Mouse (Mus musculus): ENCODE measurements around the gene Gsk3b. TPM values are rescaled to one million over a fixed set of nuclear protein-coding genes. Genes with fewer than 3 reads are reported as not detected.
A peak's percentile ranks its signal among the peaks of the same experiment; 100 is the strongest.
"Not testable (repeated sequence)": the region's sequence is repeated elsewhere in the genome, so short reads cannot be mapped to it uniquely, and the experiment has no call there.

The Gsk3b gene
- total RNA-seq, 1 experiment from 2014 or later = 50.9 TPM

DNA sequence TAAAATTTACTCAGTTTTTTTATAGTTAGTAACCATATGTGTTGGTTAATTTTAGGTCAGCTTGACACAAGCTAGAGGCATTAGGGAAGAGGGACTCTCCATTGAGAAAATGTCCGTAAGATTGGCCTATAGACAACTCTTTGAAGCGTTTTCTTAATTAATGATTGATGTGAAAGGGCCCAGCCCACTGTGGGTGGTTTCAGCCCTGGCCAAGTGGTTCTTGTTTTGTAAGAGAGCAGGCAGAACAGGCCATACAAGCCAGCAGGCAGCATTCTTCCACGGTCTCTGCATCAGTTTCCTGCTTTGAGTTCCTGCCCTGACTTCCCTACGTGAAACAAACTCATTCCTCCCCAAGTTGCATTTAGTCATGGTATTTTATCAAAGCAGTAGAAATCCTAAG lies 90.3 kb downstream of the Gsk3b start:
- ATAC-seq (replicated peaks; ENCODE audit: low read depth, poor library complexity, severe bottlenecking) = no peak

DNA sequence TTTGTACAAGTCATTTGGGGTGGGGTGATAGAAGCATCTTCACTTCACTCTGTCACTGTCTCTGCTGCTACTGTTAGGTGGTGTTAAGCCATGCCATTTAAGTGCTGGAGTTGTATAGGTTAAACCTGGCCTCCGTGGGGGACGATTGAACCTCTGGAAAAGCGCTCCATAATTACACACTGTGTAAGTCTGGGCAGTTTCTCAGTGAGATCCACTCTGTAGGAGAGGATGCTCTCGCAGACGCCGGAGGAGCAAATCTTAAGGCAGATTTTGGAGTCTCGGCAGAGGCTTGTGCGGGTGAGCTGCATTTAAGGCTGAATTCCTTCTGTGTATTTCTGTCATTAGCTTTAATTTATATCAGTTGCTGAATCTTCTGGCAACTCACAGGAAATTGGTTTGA lies 92.6 kb downstream of the Gsk3b start:
- ATAC-seq (replicated peaks; ENCODE audit: low read depth, poor library complexity, severe bottlenecking) = no peak

DNA sequence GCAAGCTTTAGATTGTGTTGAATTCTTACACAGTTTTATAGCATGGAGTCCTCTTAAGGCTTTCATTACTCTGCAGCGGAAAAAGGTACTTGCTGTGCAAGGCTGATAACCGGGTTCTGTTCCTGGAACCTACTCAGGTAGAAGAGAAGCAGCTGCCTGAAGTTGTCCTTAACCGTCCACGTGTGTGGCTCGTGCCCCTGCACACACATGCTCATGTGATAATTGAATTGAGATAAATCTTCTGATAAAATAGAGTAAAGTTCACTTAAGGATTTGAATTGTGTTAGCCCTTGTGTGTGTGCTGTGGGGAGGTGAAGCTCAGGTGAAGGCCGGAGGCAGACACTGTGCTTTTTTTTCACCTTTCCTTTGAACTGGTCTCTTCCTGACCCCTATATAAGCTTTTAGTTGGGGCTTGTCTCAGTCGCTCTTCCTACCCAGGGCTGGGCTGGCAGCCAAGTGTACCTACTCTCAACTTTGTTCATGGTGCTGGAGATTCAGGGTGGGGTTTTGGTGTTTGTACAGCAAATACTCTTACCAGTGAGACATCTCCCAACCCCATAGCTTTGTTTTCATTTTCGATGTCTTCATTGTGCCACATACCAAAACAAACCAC lies 96.0 kb downstream of the Gsk3b start:
- no peak for ATAC-seq (replicated peaks; ENCODE audit: low read depth, poor library complexity, severe bottlenecking)

DNA sequence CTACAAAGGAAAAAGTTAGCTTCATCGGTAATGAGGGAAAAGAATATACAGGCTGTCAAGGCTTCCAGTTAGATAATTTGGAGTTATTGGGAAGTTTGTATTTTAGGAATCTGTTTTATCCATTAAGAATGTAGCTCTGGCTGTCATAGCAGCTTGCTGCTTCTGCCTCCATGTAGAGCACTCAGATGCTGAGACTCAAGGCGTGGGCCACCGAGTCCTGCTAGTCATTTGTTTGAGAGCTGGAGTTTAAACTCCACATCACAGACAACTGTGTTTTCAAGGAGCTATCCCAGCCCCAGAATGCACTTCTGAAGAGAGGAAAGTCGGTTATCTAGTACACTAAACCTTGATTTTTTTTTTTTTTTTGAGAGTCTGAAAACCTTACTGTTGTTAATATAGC lies 101.2 kb downstream of the Gsk3b start:
- ATAC-seq (replicated peaks; ENCODE audit: low read depth, poor library complexity, severe bottlenecking) = no peak

DNA sequence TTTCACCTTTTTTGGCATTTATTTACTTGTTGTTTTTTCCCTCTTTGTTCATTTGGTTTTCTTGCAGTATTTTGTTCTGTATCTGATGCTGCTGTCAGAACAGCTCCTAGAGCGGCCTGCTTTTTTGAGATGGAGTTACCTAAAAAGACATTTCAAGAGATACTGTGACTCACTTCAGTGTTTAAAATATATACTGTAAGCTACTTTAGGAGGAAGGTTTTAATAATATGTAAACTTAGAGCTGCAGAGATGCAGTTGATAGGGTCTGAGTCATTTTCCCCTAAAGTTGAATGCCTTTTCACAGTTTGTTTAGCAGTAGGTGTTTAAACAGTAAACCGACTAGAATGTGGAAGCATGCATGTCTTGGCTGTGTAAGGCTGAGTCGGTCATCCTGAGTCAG lies 101.7 kb downstream of the Gsk3b start:
- ATAC-seq (replicated peaks; ENCODE audit: low read depth, poor library complexity, severe bottlenecking) = no peak

DNA sequence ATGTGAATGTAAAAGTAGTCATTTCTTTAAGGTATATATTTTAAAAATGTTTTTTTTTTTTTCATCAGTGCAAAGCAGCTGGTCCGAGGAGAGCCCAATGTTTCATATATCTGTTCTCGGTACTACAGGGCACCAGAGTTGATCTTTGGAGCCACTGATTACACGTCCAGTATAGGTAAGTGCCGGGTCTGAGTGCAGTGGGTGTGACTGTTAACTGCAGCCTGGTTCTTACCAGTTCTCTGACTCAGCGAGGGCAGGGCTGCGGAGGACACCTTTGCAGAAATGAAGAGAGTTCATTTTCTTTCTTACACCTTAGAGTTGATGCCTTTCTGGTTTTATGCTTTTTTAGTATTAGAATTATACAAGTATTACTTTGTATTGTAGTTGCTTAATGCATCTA lies 102.7 kb downstream of the Gsk3b start:
- ATAC-seq (replicated peaks; ENCODE audit: low read depth, poor library complexity, severe bottlenecking) = no peak

DNA sequence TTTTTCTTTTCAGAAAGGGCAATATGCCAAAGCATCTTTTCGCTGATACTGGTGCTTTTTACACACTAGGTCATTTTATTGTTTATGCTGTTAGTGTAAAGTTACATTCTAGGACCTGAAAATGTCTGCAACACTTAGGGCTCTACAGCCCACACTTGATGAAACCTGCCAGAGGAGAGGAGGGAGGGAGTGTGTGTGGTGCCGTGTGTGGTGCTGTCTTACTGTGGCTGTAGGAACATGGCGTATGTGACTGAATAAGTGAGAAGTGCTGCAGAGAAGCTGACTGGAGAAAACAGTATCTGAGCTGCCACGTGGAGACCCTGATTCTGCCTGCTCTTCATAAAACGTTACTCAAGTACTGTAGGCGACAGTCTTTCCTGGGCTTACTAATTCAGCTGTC lies 103.8 kb downstream of the Gsk3b start:
- ATAC-seq (replicated peaks; ENCODE audit: low read depth, poor library complexity, severe bottlenecking) = no peak

DNA sequence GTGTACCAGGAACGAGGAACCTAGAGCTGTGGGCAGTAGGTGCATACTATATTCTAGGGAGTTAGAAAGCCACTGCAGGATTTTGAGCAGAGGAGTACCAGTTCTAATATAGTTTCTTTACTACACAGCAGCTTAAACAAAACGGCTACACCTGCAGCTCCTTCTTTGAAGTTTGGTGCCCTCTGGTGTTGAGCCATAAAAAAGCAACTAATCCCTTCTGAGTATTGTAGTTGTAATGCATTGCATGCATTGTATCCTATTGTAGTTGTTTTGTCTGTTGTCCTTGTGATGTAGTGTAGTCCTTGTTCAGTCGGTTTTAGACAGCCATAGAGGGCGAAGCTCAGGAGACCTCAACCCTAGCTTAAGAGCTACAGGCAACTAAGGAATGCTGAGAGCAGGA lies 108.5 kb downstream of the Gsk3b start:
- ATAC-seq (replicated peaks; ENCODE audit: low read depth, poor library complexity, severe bottlenecking) = peak; percentile 85

DNA sequence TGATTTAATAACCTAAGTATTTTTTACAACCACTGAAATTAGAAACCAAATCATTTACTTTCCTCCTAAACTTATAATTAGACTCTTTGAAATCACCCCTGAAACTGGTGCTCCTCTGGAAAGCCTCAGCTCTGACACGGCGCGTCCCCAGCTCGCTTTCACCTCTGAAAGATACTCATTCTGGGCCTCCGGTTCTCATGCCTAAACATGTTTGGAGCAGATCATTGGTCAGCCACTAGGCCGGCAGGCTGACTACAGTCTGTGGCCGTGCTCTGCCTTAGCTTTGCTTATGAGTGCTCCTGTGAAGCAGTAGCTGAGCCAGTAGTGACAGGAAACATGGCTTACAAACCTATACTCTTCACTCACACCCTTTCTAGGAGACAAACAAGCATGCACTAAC lies 116.5 kb downstream of the Gsk3b start:
- no peak for ATAC-seq (replicated peaks; ENCODE audit: low read depth, poor library complexity, severe bottlenecking)

DNA sequence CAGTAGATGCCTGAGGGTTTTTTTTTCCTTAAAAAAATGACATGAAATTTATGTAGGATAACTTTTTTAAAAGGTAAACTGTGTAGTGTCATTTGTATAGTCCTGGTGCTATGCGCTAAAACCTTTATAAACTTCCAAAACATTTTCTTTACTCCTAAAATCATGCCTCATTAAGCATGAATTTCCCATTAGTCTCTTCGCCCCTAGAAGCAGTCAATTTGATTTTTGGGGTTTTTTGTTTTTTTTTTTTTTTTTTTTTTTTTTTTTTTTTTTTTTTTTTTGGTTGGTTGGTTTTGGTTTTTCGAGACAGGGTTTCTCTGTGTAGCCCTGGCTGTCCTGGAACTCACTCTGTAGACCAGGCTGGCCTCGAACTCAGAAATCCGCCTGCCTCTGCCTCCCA lies 133.7 kb downstream of the Gsk3b start:
- not testable (repeated sequence) for ATAC-seq (replicated peaks; ENCODE audit: low read depth, poor library complexity, severe bottlenecking)

DNA sequence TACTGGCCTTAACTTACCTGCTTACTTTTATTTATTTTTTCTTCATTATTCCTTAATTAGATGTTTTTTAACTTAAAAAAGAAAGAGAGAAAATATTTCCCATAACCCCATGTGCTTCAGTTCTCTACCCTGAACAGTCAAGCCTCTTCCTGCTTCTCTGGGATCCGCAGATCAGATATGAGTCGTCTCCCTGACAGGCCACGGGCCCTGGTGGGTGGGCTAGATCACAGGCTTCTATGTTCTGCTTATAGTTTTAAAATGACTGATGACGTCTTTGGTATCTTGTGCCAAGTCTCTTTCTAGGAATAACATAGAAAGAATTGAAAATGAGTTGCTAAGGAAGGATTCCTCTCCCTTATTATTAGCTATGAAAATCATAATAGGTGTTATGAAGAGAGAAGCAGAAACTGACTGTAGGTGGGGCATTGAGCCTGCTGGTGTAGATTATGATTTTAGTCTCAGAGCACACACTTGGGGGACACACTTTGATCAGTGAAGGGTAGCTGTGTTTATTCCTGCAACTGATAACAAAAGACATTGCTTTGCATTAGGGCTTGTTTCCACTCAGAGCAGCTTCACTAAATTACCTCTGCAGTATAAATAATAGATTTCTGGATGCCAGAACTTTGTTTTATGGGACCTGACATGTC lies 148.3 kb downstream of the Gsk3b start:
- ATAC-seq (replicated peaks; ENCODE audit: low read depth, poor library complexity, severe bottlenecking) = no peak

DNA sequence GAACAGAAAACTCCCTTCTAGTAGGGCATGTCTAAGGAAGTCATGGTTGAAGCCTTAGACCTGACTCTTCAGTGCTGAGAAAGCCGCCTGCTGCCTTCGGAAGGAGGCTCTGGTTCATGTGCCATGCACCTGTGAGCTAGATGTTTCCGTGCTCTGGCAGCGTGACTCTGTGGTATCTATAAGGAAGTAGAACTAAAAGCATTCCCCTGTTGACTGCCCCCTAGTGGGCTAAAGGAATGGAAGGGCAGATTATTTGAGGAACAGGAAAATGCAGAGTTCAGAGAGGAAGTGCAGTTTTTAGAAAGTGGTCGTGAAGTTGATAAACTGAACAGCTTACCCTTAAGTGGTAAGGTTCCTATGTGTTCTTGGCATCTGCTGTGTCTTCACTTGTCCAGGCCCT lies 150.9 kb downstream of the Gsk3b start:
- ATAC-seq (replicated peaks; ENCODE audit: low read depth, poor library complexity, severe bottlenecking) = peak; percentile 94

DNA sequence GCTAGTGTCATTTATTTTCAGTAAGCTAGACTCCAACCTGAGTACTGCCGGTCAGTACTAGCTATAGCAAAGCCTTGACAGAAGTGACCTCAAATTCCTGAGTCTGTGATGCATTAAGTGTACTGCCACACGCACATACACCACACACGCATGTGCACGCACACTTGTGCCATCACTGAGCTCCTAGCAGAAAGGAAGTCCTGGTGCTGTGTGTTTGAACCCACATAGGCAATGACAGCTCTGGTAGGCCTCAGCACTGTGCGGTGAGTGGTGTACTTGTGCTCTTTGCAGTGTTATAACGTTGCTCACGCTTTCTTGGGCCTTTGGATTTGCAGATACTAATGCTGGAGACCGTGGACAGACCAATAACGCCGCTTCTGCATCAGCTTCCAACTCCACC lies 151.4 kb downstream of the Gsk3b start:
- ATAC-seq (replicated peaks; ENCODE audit: low read depth, poor library complexity, severe bottlenecking) = no peak

DNA sequence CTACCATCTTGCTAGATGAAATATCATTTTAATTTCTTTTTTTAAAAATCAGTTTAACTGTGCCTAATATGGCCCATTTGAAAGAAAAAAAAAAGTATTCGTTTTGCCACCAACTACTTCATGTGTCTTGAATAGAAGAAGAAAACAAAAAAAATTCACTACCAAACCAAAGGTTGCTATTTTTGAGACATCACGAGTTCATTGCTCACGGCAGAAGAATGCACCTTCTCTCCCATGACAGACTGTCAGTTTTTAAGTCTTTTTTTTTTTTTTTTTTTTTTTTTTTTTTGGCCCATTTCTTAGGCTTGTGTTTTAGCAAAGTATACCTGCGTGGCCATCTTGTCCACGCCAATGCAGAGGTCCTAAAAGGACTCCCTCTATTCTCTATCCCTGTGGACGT lies 155.3 kb downstream of the Gsk3b start:
- no peak for ATAC-seq (replicated peaks; ENCODE audit: low read depth, poor library complexity, severe bottlenecking)

DNA sequence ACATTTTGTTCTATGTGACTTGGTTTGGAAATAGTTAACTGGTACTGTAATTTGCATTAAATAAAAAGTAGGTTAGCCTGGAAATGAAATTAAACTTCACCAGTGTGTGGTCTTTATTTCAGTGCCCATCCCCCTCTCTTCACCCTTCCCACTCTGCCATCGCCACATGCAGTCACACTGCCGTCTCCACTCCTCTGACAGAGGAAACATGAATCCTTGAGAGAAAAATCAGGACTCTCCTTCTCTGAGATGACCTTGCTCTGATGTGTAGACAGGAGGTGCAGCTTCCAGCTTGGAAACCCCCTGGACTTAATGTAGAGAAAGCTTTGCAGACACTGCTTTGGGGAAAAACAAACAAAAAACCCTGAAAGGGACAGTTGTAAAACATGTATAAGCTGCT lies 156.6 kb downstream of the Gsk3b start:
- no peak for ATAC-seq (replicated peaks; ENCODE audit: low read depth, poor library complexity, severe bottlenecking)

DNA sequence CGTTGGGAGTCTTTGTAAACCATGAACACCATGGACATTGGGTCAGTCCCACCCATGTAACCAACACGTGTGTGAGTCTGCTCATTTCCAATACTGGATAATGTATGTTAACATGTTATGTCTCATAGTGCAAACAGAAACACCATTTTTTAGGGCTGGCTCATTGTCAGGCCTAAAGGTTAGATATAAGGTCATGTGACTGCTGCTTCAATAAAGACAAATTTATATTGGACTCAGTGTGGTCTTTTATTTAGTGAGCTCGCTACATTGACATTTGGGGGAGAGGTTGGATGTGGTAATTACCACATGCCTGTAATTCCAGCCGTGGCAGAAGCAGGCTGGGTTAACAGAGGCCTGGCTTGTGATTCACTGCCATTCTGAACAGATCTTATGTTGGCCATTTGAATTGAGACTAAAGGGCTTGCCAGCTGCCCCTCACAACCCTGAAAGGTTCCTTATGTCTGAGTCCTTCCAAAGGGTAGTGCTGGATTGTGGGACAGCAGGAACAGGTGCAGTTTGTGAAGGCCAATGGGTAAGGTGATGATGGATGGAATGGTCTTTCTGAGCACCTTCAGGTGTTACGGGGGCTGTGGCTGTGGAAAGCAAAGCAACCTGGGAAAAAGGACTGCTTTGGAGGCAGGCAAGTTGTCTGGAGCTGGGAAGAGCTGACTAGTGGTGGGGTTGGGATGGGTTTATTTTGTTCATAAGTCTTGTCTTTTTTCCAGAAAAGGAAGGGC lies 157.2 kb downstream of the Gsk3b start:
- ATAC-seq (replicated peaks; ENCODE audit: low read depth, poor library complexity, severe bottlenecking) = no peak

DNA sequence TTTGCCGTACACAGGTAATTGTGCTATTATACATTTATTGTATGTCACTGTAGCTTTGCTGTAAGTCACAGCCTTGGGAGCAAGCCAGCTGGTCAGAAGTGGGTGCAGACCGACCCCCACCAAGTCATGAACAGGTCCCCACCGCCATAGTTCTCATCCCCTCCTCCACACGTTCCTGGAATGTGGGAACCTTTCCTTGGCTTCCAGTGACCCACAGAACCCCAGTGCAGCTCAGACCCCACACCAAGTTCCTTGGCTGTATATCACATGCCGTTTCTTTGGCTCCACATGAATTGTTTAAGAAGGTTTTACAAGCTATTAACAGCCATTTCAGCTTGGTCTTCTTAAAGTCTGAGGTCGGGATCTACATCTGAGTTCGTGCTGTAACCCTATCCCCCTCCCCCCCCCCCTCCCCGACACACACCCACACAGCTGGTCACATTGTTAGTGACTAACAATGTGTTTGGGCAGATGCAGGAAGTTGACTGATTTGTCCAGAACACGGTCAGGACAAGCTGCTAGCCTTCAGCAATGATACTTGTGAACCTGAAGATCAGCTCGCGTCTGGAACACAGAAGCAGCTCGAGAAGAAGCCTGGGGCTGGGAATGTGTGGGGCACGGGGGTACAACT lies 159.6 kb downstream of the Gsk3b start:
- ATAC-seq (replicated peaks; ENCODE audit: low read depth, poor library complexity, severe bottlenecking) = no peak

DNA sequence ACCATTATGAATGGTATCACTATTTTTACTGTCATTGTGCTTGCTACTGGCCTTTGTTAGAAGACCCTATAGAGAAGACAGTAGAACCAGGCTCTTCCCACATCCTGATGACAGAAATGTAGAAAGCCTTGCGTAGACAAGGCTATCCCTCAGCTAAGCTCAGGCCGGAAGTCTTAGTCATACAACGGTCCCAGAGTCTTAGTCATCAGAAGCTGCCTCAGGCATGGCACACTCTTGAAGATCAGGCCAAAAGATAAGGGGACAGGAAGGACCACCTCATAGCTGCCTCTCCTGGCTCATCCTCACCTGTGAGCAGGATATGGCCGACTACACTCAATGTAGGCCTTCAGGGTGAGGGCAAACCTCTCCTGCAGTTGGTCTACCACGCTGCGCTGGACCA lies 161.7 kb downstream of the Gsk3b start:
- ATAC-seq (replicated peaks; ENCODE audit: low read depth, poor library complexity, severe bottlenecking) = no peak

DNA sequence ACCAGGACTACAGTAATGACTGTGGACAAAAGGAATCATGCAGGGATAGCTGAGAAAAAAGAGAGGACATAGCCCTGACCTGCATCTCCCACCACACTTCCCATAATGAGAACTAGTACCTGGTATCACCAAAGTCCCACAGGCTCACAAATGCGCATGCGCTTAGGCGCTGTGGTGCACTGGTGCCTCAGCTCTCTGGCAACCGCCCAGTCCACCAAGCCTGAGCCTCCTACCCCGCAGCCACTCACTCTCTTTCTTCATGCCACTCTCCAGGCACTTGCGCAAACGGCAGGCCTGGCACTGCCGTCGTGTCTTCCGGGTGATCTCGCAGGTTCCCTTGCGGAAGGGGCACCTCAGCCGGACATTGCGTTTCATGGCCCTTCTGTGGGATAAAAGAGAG lies 165.2 kb downstream of the Gsk3b start:
- ATAC-seq (replicated peaks; ENCODE audit: low read depth, poor library complexity, severe bottlenecking) = 0 out of 2 replicates have a peak, but pooled peaks have one; percentile 11

DNA sequence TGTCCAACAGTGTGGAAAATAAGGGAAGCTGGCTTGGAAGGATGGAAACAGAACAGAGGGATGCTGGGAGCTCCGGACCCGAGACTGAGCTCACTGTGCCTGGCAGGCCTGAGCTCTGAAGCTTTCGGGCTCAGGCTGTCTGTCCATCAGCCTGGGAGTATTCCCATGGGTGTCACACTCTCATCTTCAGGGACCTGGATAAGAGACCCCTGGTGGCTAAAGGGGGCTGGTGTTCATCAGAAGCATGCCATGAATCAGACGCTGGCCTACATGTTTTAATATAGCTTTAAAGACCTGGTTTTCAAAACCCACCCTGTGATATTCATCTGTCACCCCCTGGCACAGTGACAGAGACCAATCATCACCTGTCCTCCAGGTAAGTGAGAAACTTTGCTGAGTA lies 166.3 kb downstream of the Gsk3b start:
- no peak for ATAC-seq (replicated peaks; ENCODE audit: low read depth, poor library complexity, severe bottlenecking)

DNA sequence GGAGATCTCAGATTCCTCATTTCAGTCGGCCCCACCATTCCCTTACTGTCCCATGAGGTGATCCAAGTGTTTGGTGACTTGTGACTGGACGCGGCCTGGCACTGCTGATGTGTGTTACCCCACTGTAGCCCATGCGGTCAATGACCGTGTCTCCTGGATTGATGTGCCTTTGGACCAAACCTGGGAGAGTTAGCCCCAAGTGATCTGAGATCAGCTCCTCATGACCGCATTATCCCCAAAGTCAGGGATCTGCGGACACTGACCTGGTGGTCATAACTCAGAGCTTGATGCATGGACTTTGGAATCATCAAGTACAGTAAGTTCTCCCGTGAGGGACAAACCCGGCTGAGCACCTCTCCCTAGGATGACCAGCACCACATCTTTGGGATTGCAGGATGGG lies 167.1 kb downstream of the Gsk3b start:
- ATAC-seq (replicated peaks; ENCODE audit: low read depth, poor library complexity, severe bottlenecking) = no peak
